Mouse (Mus musculus) MEL (cell line): ENCODE data around the gene Ndufa1. TPM values are rescaled to one million over a fixed set of nuclear protein-coding genes. Genes with fewer than 3 reads are reported as not detected.

Experiments
- DNase-seq: peaks from one replicate; pipeline ENCODE4 v3.0.0; 2011; ENCODE audit warnings: low read depth, low spot score
- H3K27ac ChIP-seq: 2 replicates; pipeline ENCODE4 v1.5.1; 2012; ENCODE audit warnings: low read depth, mild to moderate bottlenecking, control low read depth, low read length, moderate library complexity; ENCODE audit not compliant: control insufficient read depth
- H3K27me3 ChIP-seq, 2 experiments: fragments of 150-350 bp in 1 of 2; sonication (generic) in 1 of 2; 2 replicates each; pipeline ENCODE4 v1.6.1; 2012; ENCODE audit warnings: low read length in 2 of 2, mild to moderate bottlenecking in 2 of 2, improper control_type of control experiment in 1 of 2, moderate library complexity in 1 of 2; ENCODE audit not compliant: insufficient read depth in 2 of 2, control insufficient read depth in 1 of 2
- H3K36me3 ChIP-seq, 2 experiments: 2 replicates each; pipeline ENCODE4 v1.6.1; 2012 to 2014; ENCODE audit warnings: low read length in 2 of 2, improper control_type of control experiment in 1 of 2, inconsistent platforms in 1 of 2, mild to moderate bottlenecking in 1 of 2; ENCODE audit not compliant: insufficient read depth in 2 of 2, control insufficient read depth in 1 of 2
- H3K4me1 ChIP-seq, 2 experiments: fragments of 150-350 bp in 1 of 2; sonication (generic) in 1 of 2; 2 replicates each; pipeline ENCODE4 v1.6.1; 2012; ENCODE audit warnings: low read length in 2 of 2, improper control_type of control experiment in 1 of 2, mild to moderate bottlenecking in 1 of 2; ENCODE audit not compliant: insufficient read depth in 2 of 2, control insufficient read depth in 1 of 2
- H3K4me3 ChIP-seq, 2 experiments: fragments of 150-350 bp in 1 of 2; sonication (generic) in 1 of 2; 2 replicates each; pipeline ENCODE4 v1.5.1; 2012; ENCODE audit warnings: low read depth in 2 of 2, low read length in 2 of 2, mild to moderate bottlenecking in 2 of 2, moderate library complexity in 2 of 2, control low read depth in 1 of 2, improper control_type of control experiment in 1 of 2; ENCODE audit not compliant: control insufficient read depth in 1 of 2, insufficient read depth in 1 of 2
- H3K79me2 ChIP-seq: 2 replicates; pipeline ENCODE4 v1.6.1; 2012; ENCODE audit warnings: mild to moderate bottlenecking, low read length, moderate library complexity; ENCODE audit not compliant: control insufficient read depth, poor library complexity, insufficient read depth
- H3K9ac ChIP-seq: 2 replicates; pipeline ENCODE4 v1.6.1; 2012; ENCODE audit warnings: low read depth, mild to moderate bottlenecking, control low read depth, low read length, moderate library complexity; ENCODE audit not compliant: control insufficient read depth, poor library complexity, severe bottlenecking
- H3K9me3 ChIP-seq: fragments of 150-350 bp; sonication (generic); replicated peaks from 2 replicates; pipeline ENCODE4 v1.6.1; 2012; ENCODE audit warnings: mild to moderate bottlenecking, low read length, improper control_type of control experiment, moderate library complexity; ENCODE audit not compliant: insufficient read depth
- CHD1 ChIP-seq: IDR thresholded peaks from 2 replicates; pipeline ENCODE4 v1.6.1; 2012; ENCODE audit warnings: low read depth, mild to moderate bottlenecking, inconsistent platforms, low read length, improper control_type of control experiment
- CHD2 ChIP-seq: IDR thresholded peaks from 2 replicates; pipeline ENCODE4 v1.6.1; 2011; ENCODE audit warnings: low read length, improper control_type of control experiment
- CTCF ChIP-seq, 3 experiments: IDR thresholded peaks in 2 of 3; conservative IDR thresholded peaks in 1 of 3; 2 replicates each; pipeline ENCODE4 v1.5.1; 2011 to 2012; ENCODE audit warnings: low read length in 3 of 3, low read depth in 2 of 3, mild to moderate bottlenecking in 2 of 3, improper control_type of control experiment in 1 of 3, inconsistent platforms in 1 of 3, mixed read lengths in 1 of 3, moderate library complexity in 1 of 3; ENCODE audit not compliant: control insufficient read depth in 1 of 3, insufficient read depth in 1 of 3, poor library complexity in 1 of 3, severe bottlenecking in 1 of 3
- ELF1 ChIP-seq: IDR thresholded peaks from 2 replicates; pipeline ENCODE4 v1.6.1; 2014; ENCODE audit warnings: low read depth, mild to moderate bottlenecking, inconsistent platforms, low read length, improper control_type of control experiment, moderate library complexity
- GATA1 ChIP-seq: IDR thresholded peaks from 2 replicates; pipeline ENCODE4 v1.6.1; 2011; ENCODE audit warnings: low read depth, low read length, improper control_type of control experiment
- HCFC1 ChIP-seq: IDR thresholded peaks from 2 replicates; pipeline ENCODE4 v1.6.1; 2012; ENCODE audit warnings: low read depth, mild to moderate bottlenecking, inconsistent platforms, low read length, improper control_type of control experiment, moderate library complexity
- JUND ChIP-seq: IDR thresholded peaks from 2 replicates; pipeline ENCODE4 v1.6.1; 2011; ENCODE audit warnings: low read depth, mild to moderate bottlenecking, improper control_type of control experiment, low read length
- KAT2A ChIP-seq: conservative IDR thresholded peaks from 2 replicates; pipeline ENCODE4 v1.6.1; 2012; ENCODE audit warnings: low read depth, low read length, improper control_type of control experiment, inconsistent platforms
- MAFK ChIP-seq: IDR thresholded peaks from 2 replicates; pipeline ENCODE4 v1.6.1; 2011; ENCODE audit warnings: low read depth, mild to moderate bottlenecking, low read length, improper control_type of control experiment, borderline replicate concordance
- MAX ChIP-seq: IDR thresholded peaks from 2 replicates; pipeline ENCODE4 v1.6.1; 2011; ENCODE audit warnings: low read length, improper control_type of control experiment
- MAZ ChIP-seq: IDR thresholded peaks from 2 replicates; pipeline ENCODE4 v1.6.1; 2012; ENCODE audit warnings: low read depth, mild to moderate bottlenecking, inconsistent platforms, low read length, improper control_type of control experiment
- MXI1 ChIP-seq: IDR thresholded peaks from 2 replicates; pipeline ENCODE4 v1.6.1; 2011; ENCODE audit warnings: mild to moderate bottlenecking, low read depth, low read length, improper control_type of control experiment
- MYB ChIP-seq: IDR thresholded peaks from 2 replicates; pipeline ENCODE4 v1.6.1; 2011; ENCODE audit warnings: mild to moderate bottlenecking, low read depth, low read length, improper control_type of control experiment
- MYC ChIP-seq: IDR thresholded peaks from 2 replicates; pipeline ENCODE4 v1.6.1; 2011; ENCODE audit warnings: low read depth, mild to moderate bottlenecking, low read length, improper control_type of control experiment, moderate library complexity
- NELFE ChIP-seq: IDR thresholded peaks from 2 replicates; pipeline ENCODE4 v1.6.1; 2011; ENCODE audit warnings: low read depth, low read length, improper control_type of control experiment
- NRF1 ChIP-seq: IDR thresholded peaks from 2 replicates; pipeline ENCODE4 v1.6.1; 2014; ENCODE audit warnings: low read depth, mild to moderate bottlenecking, inconsistent platforms, low read length, improper control_type of control experiment, moderate library complexity; ENCODE audit not compliant: poor library complexity, insufficient read depth, severe bottlenecking
- SIN3A ChIP-seq: IDR thresholded peaks from 2 replicates; pipeline ENCODE4 v1.6.1; 2012; ENCODE audit warnings: low read length, improper control_type of control experiment, inconsistent platforms
- SMC3 ChIP-seq: IDR thresholded peaks from 2 replicates; pipeline ENCODE4 v1.6.1; 2011; ENCODE audit warnings: low read depth, low read length, improper control_type of control experiment
- TAL1 ChIP-seq: IDR thresholded peaks from 2 replicates; pipeline ENCODE4 v1.6.1; 2012; ENCODE audit warnings: mild to moderate bottlenecking, inconsistent platforms, low read length, moderate library complexity, mixed read lengths
- TBP ChIP-seq: IDR thresholded peaks from 2 replicates; pipeline ENCODE4 v1.8.0; 2011; ENCODE audit warnings: low read depth, low read length, improper control_type of control experiment
- TCF12 ChIP-seq: IDR thresholded peaks from 2 replicates; pipeline ENCODE4 v1.6.1; 2014; ENCODE audit warnings: low read depth, mild to moderate bottlenecking, inconsistent platforms, low read length, improper control_type of control experiment, moderate library complexity
- UBTF ChIP-seq: IDR thresholded peaks from 2 replicates; pipeline ENCODE4 v1.6.1; 2012; ENCODE audit warnings: low read depth, mild to moderate bottlenecking, inconsistent platforms, low read length, improper control_type of control experiment, moderate library complexity, borderline replicate concordance; ENCODE audit not compliant: insufficient read depth
- USF1 ChIP-seq: IDR thresholded peaks from 2 replicates; pipeline ENCODE4 v1.6.1; 2014; ENCODE audit warnings: low read depth, mild to moderate bottlenecking, inconsistent platforms, low read length, improper control_type of control experiment, moderate library complexity
- ZKSCAN1 ChIP-seq: IDR thresholded peaks from 2 replicates; pipeline ENCODE4 v1.6.1; 2012; ENCODE audit warnings: low read depth, mild to moderate bottlenecking, inconsistent platforms, low read length, improper control_type of control experiment, moderate library complexity
- polyA plus RNA-seq, 2 experiments: library from polyadenylated mRNA; stranded (reverse) in 1 of 2; unstranded in 1 of 2; fragments of >175 nt in 1 of 2; fragments of >200 nt in 1 of 2; gene quantifications; 2 replicates each; pipeline versions ENCODE4 v1.2.1 to v1.2.4; 2012; ENCODE audit warnings: low replicate concordance in 2 of 2, low read depth in 1 of 2; ENCODE audit not compliant: insufficient read length in 2 of 2, insufficient read depth in 1 of 2, missing spikeins in 1 of 2
- total RNA-seq: library from RNA; depleted of rRNA; stranded (reverse); fragments of 300-350 nt; gene quantifications from 2 replicates; pipeline ENCODE4 v1.2.3, GENCODE M21; 2012

Gene Ndufa1
- total and polyA plus RNA-seq, 3 experiments: 245 to 341 TPM; not detected in 1

GRCm38 (mm10) chrX:37163115-37163514, 27.8 kb downstream of the Ndufa1 start:
- TF ChIP-seq TCF12 (no peak), ELF1 (no peak), CHD2 (no peak), MXI1 (no peak), TAL1 (no peak), CTCF (IDR thresholded peaks at IDR 0.05 in 2 of 3, conservative IDR thresholded peaks at IDR 0.05 in 1 of 3; ENCODE audit: control insufficient read depth in 1 of 3, insufficient read depth in 1 of 3, low read depth in 2 of 3, low read length in 3 of 3, poor library complexity in 1 of 3, severe bottlenecking in 1 of 3) (no peak), GATA1 (no peak), MAFK (no peak), USF1 (no peak)
- Histone ChIP-seq H3K27ac (no peak overlapping the region), H3K79me2 (no peaks in the 10 kb centered on the region), H3K36me3 (no peaks in the 10 kb centered on the region), H3K9ac (no peak overlapping the region), H3K4me3 (no peak overlapping the region), H3K27me3 (no peaks in the 10 kb centered on the region), H3K9me3 (no peaks in the 10 kb centered on the region), H3K4me1 (no peaks in the 10 kb centered on the region)
- no peak for DNase-seq

- no peaks in the 10 kb centered on the region for H3K9me3 ChIP-seq
- no peak overlapping the region for H3K27ac ChIP-seq
- no peaks in the 10 kb centered on the region for H3K36me3 ChIP-seq
- no peak for DNase-seq
- H3K27me3 ChIP-seq: no peaks in the 10 kb centered on the region
- no peak overlapping the region for H3K9ac ChIP-seq
- no peaks in the 10 kb centered on the region for H3K4me1 ChIP-seq
- no peaks in the 10 kb centered on the region for H3K79me2 ChIP-seq
- no peak overlapping the region for H3K4me3 ChIP-seq
- TF ChIP-seq GATA1 (no peak), NRF1 (no peak), NELFE (no peak), KAT2A (no peak), MYC (no peak), MAFK (no peak), MAX (no peak), JUND (no peak), CHD1 (no peak), HCFC1 (no peak), TBP (no peak), USF1 (no peak), UBTF (no peak), MYB (no peak), SIN3A (no peak), MXI1 (no peak), ELF1 (no peak), SMC3 (no peak), ZKSCAN1 (no peak), MAZ (no peak)
Observed at GRCm38 (mm10) chrX:37161169-37161568, 29.8 kb downstream of the Ndufa1 start.
